Mouse (Mus musculus): ENCODE data around the gene Dnm1. TPM values are rescaled to one million over a fixed set of nuclear protein-coding genes. Genes with fewer than 3 reads are reported as not detected.
"Not testable (repeated sequence)": the region's sequence is repeated elsewhere in the genome, so short reads cannot be mapped to it uniquely, and the experiment has no call there.

The Dnm1 gene
- polyA plus RNA-seq, 1 experiment, result 1,410 TPM

GRCm38 (mm10) chr2:32307247-32307798 lies 45.8 kb downstream of the Dnm1 start:
- Histone ChIP-seq H3K27ac (ENCODE audit: insufficient read depth, low read length) (no peak overlapping the region), H3K27me3 (ENCODE audit: control insufficient read depth, insufficient read depth, low read length) (no peaks in the 10 kb centered on the region), H3K4me3 (replicated peaks; ENCODE audit: insufficient read depth, low read depth, low read length) (no peak overlapping the region), H3K4me1 (ENCODE audit: control insufficient read depth, insufficient read depth, low read length) (peaks cover 36% of the 10 kb centered on the region)
- TF ChIP-seq CTCF (IDR thresholded peaks at IDR 0.05; ENCODE audit: borderline replicate concordance, insufficient read depth, low read depth, low read length) (no peak), POLR2A (IDR thresholded peaks at IDR 0.05; ENCODE audit: borderline replicate concordance, insufficient read depth, low read length) (no peak)
- whole genome bisulfite sequencing, result 74% methylated on average over 6 of the region's 6 CpGs
- peak in 1 of 2 experiments; percentile 34 for DNase-seq

GRCm38 (mm10) chr2:32306176-32306575 lies 47.0 kb downstream of the Dnm1 start:
- Histone ChIP-seq H3K4me1 (ENCODE audit: control insufficient read depth, insufficient read depth, low read length) (peaks cover 29% of the 10 kb centered on the region), H3K27me3 (ENCODE audit: control insufficient read depth, insufficient read depth, low read length) (no peaks in the 10 kb centered on the region), H3K27ac (ENCODE audit: insufficient read depth, low read length) (0 out of 2 replicates have a peak overlapping the region, but pooled peaks have one; percentile 4), H3K4me3 (replicated peaks; ENCODE audit: insufficient read depth, low read depth, low read length) (no peak overlapping the region)
- TF ChIP-seq POLR2A (IDR thresholded peaks at IDR 0.05; ENCODE audit: borderline replicate concordance, insufficient read depth, low read length) (no peak), CTCF (IDR thresholded peaks at IDR 0.05; ENCODE audit: borderline replicate concordance, insufficient read depth, low read depth, low read length) (no peak)
- 61% methylated on average over 9 of the region's 9 CpGs for WGBS
- DNase-seq, result no peak

DNA sequence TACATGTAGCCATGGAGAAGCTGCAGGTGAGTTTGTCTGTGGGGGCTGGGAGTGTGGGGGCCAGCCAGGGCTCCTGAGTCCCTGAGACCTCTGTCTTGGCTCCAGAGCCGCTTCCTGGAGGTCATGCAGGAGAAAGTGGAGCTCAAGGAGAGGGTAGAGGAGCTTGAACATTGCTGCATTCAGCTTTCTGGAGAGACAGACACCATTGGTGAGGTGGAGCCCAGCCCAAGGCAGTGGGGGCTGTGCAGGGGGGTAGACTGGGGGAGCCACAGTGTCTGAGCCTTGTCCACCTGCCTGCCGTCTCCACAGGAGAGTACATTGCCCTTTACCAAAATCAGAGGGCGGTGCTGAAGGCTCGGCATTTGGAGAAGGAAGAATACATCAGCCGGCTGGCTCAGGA lies 47.5 kb downstream of the Dnm1 start:
- 0 out of 2 replicates have a peak overlapping the region, but pooled peaks have one; percentile 4 for H3K27ac ChIP-seq (ENCODE audit: insufficient read depth, low read length)
- H3K4me1 ChIP-seq (ENCODE audit: control insufficient read depth, insufficient read depth, low read length), result peaks cover 29% of the 10 kb centered on the region
- TF ChIP-seq POLR2A (IDR thresholded peaks at IDR 0.05; ENCODE audit: borderline replicate concordance, insufficient read depth, low read length), result no peak
- TF ChIP-seq CTCF (IDR thresholded peaks at IDR 0.05; ENCODE audit: borderline replicate concordance, insufficient read depth, low read depth, low read length), result no peak
- no peak overlapping the region for H3K4me3 ChIP-seq (replicated peaks; ENCODE audit: insufficient read depth, low read depth, low read length)
- no peaks in the 10 kb centered on the region for H3K27me3 ChIP-seq (ENCODE audit: control insufficient read depth, insufficient read depth, low read length)
- 64% methylated on average over 5 of the region's 5 CpGs for WGBS
- DNase-seq, result no peak

DNA sequence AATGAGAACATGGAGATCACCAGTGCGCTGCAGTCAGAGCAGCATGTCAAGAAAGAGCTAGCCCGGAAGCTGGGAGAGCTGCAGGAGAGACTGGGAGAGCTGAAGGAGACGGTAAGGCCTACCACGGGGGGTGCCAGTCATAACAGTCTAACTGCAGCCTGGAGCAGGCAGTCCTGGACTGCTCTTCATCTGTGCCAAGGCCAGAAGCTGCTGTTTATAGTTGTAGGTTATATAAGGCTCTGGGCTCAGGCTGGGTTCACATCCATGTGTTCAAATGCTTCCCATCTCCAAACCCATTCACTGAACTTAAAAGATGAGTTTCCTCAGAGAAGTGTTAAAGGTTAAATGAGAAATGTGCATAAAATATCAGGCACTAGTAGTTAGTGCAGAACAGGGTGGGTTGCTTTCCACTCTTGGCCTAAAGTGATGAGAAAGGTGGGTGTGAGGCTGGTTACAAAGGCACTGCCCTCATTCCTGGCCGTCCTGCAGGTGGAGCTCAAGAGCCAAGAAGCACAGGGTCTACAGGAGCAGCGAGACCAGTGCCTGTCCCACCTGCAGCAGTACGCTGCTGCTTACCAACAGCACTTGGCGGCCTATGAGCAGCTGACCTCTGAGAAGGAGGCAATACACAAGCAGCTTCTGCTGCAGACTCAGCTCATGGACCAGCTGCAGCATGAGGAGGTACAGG lies 48.8 kb downstream of the Dnm1 start:
- peak; percentile 96 for TF ChIP-seq CTCF (IDR thresholded peaks at IDR 0.05; ENCODE audit: borderline replicate concordance, insufficient read depth, low read depth, low read length)
- TF ChIP-seq POLR2A (IDR thresholded peaks at IDR 0.05; ENCODE audit: borderline replicate concordance, insufficient read depth, low read length), result 0 out of 2 replicates have a peak, but pooled peaks have one; percentile 16
- peaks cover 17% of the 10 kb centered on the region for H3K4me1 ChIP-seq (ENCODE audit: control insufficient read depth, insufficient read depth, low read length)
- peak; percentile 81 to 86 for DNase-seq
- no peak overlapping the region for H3K4me3 ChIP-seq (replicated peaks; ENCODE audit: insufficient read depth, low read depth, low read length)
- no peaks in the 10 kb centered on the region for H3K27me3 ChIP-seq (ENCODE audit: control insufficient read depth, insufficient read depth, low read length)
- peak overlapping the region; percentile 1; the same call in 1 of the 2 replicates for H3K27ac ChIP-seq (ENCODE audit: insufficient read depth, low read length)
- 36% methylated on average over 8 of the region's 8 CpGs for WGBS

DNA sequence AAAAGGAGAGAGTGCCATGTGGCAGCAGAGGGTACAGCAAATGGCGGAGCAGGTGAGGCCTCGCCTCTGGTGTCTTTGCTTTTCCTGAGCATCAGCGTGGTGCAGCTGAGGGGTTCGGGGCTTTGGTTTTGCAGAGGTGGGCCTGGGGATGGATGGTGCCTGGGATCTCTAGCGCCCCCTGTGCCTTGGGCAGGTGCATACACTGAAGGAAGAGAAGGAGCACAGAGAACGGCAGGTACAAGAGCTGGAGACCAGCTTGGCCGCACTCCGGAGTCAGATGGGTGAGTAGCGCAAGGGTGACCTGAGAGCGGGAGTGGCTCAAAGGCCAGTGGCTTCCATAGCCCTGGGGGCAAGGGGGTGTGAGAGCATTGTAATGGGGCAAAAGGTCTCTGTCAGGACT lies 50.2 kb downstream of the Dnm1 start:
- H3K27me3 ChIP-seq (ENCODE audit: control insufficient read depth, insufficient read depth, low read length), result no peaks in the 10 kb centered on the region
- WGBS, result 85% methylated on average over 10 of the region's 10 CpGs
- no peak overlapping the region for H3K27ac ChIP-seq (ENCODE audit: insufficient read depth, low read length)
- no peak for DNase-seq
- peaks cover 5% of the 10 kb centered on the region for H3K4me1 ChIP-seq (ENCODE audit: control insufficient read depth, insufficient read depth, low read length)
- H3K4me3 ChIP-seq (replicated peaks; ENCODE audit: insufficient read depth, low read depth, low read length), result no peak overlapping the region
- TF ChIP-seq POLR2A (IDR thresholded peaks at IDR 0.05; ENCODE audit: borderline replicate concordance, insufficient read depth, low read length) (no peak), CTCF (IDR thresholded peaks at IDR 0.05; ENCODE audit: borderline replicate concordance, insufficient read depth, low read depth, low read length) (no peak)

- Histone ChIP-seq H3K4me1 (ENCODE audit: control insufficient read depth, insufficient read depth, low read length) (peaks cover 8% of the 10 kb centered on the region), H3K27me3 (ENCODE audit: control insufficient read depth, insufficient read depth, low read length) (no peaks in the 10 kb centered on the region), H3K4me3 (replicated peaks; ENCODE audit: insufficient read depth, low read depth, low read length) (no peak overlapping the region), H3K27ac (ENCODE audit: insufficient read depth, low read length) (no peak overlapping the region)
- 89% methylated on average over 4 of the region's 4 CpGs for WGBS
- no peak for DNase-seq
- TF ChIP-seq CTCF (IDR thresholded peaks at IDR 0.05; ENCODE audit: borderline replicate concordance, insufficient read depth, low read depth, low read length) (no peak), POLR2A (IDR thresholded peaks at IDR 0.05; ENCODE audit: borderline replicate concordance, insufficient read depth, low read length) (no peak)
Observed at GRCm38 (mm10) chr2:32299469-32299868, 53.7 kb downstream of the Dnm1 start.

DNA sequence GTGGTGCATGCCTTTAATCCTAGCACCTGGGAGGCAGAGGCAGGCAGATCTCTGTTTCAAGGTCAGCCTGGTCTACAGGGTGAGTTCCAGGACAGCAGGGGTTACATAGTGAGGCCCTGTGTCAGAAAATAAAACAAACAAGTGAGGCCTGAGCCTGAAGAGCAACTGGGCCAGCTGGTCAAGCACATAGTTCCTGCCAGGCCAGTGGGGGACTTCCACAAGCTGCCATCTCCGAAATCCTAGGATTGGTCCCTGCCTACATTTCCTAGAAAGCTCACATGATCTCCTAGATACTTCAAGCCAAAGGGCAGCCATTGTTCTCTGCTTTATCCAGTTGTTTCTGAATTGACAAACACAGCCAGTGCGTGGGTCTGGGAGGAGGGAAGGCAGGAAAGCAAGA lies 57.3 kb downstream of the Dnm1 start:
- 46% methylated on average over 2 of the region's 2 CpGs for WGBS

DNA sequence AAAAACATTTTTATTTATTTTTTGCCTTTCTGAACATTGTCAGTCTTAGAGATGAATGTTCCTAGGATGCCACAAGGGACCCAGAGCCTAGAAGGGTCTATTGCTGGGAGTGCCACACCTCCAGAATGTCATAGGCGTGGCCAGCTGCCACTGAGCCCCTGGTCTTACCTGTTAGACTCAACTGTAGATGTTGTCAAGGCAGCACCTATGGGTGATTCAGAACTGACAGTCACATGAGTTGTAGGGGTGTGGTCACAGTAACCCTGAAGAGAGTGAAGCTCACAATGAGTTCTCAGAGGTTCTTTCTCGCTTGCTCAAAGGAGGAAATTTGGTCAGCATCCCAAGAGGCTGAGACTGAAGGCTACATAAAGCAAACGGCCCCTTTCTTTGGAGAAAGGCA lies 57.9 kb downstream of the Dnm1 start:
- H3K4me1 ChIP-seq (ENCODE audit: control insufficient read depth, insufficient read depth, low read length), result peaks cover 12% of the 10 kb centered on the region
- no peaks in the 10 kb centered on the region for H3K27me3 ChIP-seq (ENCODE audit: control insufficient read depth, insufficient read depth, low read length)
- no peak overlapping the region for H3K27ac ChIP-seq (ENCODE audit: insufficient read depth, low read length)
- no peak for DNase-seq
- TF ChIP-seq CTCF (IDR thresholded peaks at IDR 0.05; ENCODE audit: borderline replicate concordance, insufficient read depth, low read depth, low read length) (no peak), POLR2A (IDR thresholded peaks at IDR 0.05; ENCODE audit: borderline replicate concordance, insufficient read depth, low read length) (no peak)
- H3K4me3 ChIP-seq (replicated peaks; ENCODE audit: insufficient read depth, low read depth, low read length), result no peak overlapping the region
- WGBS, result 91% methylated on average over 3 of the region's 3 CpGs

More for the DNA sequence above, 57.3 kb downstream of the Dnm1 start:
- not testable (repeated sequence) for H3K27me3 ChIP-seq (ENCODE audit: control insufficient read depth, insufficient read depth, low read length); H3K27ac ChIP-seq (ENCODE audit: insufficient read depth, low read length); H3K4me3 ChIP-seq (replicated peaks; ENCODE audit: insufficient read depth, low read depth, low read length)
- DNase-seq, result peak in 1 of 2 experiments; percentile 45
- H3K4me1 ChIP-seq (ENCODE audit: control insufficient read depth, insufficient read depth, low read length), result peaks cover 12% of the 10 kb centered on the region

All from cerebellum, adult 2 months (tissue).